Mouse (Mus musculus) thymus, postnatal 4 days (tissue): ENCODE measurements around the gene Gpcpd1.

Experiments used
- DNase-seq: peaks from one replicate; pipeline ENCODE4 v3.0.0; 2021

Gpcpd1 gene

DNA sequence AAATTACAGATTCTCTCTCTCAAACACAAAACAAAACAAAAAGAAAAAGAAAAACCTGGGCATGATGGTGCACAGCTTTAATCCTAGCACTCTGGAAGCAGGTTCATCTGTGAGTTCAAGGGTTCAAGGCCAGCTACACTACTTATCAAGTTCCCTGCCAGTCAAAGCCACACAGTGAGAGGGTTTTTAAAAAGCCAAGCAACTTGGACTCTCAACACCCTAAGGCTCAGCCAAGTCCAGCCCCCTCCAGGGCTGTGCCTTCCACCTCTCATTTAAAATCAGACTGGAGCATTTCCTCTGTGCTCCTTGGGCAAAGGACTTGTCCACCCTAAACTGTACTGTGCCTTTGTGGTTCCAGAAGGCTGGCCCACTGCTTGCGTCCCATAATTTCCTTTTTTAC is 3.3 kb downstream of the Gpcpd1 start:
- DNase-seq, result no peak

- DNase-seq, result no peak
Observed at GRCm38 (mm10) chr2:132583126-132583525, 4.4 kb downstream of the Gpcpd1 start.

DNA sequence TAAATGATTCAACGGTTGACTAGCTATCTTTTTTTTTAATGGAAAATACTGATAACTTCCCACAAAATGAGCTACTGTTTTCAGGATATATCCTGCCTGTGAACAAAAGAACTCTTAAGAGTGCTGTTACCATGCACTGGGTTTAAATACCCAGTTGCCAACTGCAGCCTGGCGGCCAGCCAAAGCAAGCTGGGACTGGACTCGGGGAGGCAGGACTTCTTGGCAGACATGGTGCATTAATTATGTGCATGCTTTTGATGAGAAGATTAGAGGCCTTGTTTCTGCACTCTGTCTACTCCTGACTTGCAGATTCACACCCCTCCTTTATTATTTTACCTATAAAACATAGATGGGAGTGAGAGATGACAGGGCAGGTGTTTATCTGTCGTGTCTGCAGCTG is 5.3 kb downstream of the Gpcpd1 start:
- DNase-seq, result no peak

DNA sequence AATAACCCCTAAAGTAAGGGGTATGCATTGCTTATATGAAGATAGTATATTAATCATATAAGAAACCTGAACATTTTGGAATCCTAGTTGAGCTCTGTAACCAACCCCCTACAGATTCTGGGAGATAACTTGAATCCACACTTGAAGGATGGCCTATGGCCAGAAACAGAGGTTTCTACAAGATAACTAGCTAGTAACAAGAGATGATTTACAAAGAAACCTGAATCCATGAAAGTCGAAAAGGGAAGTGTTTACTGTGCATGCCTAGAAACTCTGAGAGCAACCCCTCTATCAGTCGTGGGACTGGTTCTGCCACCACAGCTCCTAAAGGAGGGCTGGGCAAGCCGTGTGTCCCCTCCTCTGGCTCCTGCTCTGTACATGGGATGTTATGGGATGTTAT is 7.8 kb downstream of the Gpcpd1 start:
- DNase-seq, result no peak

GRCm38 (mm10) chr2:132578711-132579110 is 8.8 kb downstream of the Gpcpd1 start:
- no peak for DNase-seq

DNA sequence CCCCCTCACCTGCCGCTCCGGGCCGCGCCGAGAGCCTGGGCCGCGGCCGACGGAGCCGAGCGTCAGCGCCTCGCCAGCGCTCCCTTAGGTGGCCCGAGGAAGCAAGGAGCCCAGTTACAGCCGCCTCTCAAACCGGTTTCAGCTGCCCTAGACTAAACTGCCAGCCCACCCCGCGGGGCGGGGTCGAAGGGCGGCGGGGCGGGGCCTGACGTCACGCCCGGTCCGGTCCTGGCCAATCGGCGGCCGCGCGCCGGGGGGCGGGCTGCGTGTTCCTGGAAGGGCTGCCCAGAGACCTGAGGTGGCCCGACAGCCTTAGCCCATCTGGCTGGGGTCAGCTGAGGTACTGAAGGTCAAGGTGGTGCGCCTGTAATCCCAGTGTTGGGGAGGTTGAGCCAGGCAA is 9.5 kb downstream of the Gpcpd1 start:
- peak; percentile 99 for DNase-seq

GRCm38 (mm10) chr2:132577431-132577981 is 10.0 kb downstream of the Gpcpd1 start:
- peak; percentile 77 for DNase-seq

DNA sequence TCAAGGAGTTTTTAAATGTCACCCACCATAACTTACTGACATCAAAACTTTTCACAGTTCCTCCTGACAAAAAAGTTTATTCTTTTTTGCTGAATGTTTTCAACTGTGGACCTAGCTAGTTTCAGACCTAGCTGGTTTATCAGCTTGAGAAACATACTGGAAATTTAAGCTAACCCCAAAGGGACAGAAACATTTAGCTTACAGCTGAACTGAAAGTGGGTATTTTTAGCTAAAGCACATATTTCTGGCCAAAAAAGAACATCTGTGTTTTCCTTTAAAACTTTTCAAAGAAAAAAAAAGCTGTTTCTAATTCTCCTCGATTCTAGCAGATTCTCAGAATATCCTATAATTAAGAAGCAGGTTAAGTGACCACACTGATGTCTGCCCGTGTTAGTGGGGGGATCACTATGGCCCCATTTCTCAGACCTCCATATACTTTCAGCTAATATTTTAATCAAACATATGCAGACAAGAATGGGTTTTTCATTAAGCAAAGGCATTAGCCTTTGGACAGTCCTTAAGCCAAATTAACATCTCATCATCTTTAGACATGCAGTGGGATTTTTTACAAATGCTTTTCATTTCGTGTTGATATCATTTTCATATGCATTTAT is 10.9 kb downstream of the Gpcpd1 start:
- DNase-seq, result no peak

DNA sequence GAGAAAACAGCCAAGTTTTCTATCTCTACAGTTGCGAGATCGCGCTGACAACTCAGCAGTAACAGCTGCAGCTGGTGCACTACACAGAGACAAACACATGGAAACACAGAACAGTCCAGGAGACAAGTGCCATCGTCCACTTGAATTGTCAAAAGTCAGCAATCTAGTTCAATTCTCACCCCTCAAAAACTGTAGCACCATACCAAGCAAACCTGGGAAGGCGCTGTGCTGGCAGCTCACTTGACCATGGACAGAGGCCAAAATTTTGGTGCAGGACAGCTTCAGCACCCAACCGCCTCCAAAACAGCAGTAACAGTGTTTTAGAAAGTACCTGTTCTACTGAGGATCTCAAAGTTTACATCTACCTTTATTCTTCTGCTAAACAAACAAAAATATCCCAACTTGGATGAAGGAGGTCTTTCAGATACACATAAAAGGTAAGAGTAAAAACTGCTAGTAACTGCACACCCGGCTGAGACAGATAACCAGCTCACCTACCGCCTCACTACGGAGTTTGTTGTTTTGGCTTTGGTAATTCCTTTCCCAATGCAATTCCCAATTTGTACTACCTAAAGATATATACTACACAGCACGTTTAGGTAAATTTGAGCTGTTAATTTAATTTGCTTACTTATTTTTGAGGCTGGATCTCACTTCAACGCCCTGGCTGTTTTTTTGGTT is 11.6 kb downstream of the Gpcpd1 start:
- DNase-seq, result no peak

- DNase-seq, result no peak
Observed at GRCm38 (mm10) chr2:132575256-132575655, 12.3 kb downstream of the Gpcpd1 start.

DNA sequence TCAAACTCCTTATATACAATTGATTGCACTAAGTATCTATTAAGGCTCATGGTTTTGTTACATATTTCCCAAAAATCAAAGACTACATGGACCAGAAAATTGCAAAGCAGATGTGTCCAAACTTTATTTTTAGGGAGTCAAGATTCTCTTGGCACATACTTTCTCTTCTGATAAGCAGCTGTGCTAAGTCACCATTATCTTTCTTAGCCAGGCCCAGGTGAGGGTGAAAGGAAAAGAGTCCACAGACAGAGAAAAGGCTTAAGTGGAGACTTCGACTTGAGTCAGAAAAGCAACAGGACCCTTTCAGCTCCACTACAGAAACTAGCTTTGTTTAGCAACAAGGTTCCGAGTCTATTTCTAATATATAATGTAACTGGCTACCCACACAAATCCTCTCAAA is 14.2 kb downstream of the Gpcpd1 start:
- DNase-seq, result no peak

- DNase-seq, result no peak
Observed at GRCm38 (mm10) chr2:132572651-132573050, 14.9 kb downstream of the Gpcpd1 start.

DNA sequence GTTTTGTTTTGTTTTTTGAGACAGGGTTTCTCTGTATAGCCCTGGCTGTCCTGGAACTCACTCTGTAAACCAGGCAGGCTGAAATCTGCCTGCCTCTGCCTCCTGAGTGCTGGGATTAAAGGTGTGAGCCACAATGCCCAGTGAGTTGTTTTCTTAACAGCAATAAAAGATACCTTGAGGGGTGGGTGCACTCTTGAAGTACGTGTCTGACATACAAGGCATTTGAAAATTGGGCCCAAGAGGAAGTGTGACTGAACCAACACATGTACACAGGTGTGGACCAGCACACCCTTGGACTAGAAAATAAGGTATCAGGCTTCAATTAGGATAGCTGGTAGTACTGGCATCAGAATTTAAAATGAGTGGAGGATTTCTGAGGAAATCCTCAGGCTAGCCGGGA is 16.2 kb downstream of the Gpcpd1 start:
- DNase-seq, result no peak

DNA sequence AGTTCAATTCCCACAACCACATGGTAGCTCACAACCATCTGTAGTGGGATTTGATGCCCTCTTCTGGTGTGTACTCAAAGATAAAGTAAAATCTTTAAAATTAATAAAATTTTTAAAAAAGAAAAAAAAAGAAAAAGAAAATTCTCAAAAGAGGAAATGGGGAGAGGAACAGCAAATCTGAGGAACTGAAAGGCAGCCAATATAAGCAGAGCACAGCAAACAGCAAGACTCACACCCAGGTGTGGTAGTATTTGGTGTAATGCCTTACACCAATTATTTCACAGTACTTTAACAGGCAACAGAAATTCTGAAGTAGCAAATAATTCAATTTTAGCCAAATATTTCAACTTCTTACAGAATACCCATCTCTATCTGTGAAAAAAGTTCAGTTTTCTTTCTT is 16.7 kb downstream of the Gpcpd1 start:
- DNase-seq, result no peak

- no peak for DNase-seq
Observed at GRCm38 (mm10) chr2:132569686-132570085, 17.8 kb downstream of the Gpcpd1 start.

GRCm38 (mm10) chr2:132567414-132567813 is 20.1 kb downstream of the Gpcpd1 start:
- no peak for DNase-seq

DNA sequence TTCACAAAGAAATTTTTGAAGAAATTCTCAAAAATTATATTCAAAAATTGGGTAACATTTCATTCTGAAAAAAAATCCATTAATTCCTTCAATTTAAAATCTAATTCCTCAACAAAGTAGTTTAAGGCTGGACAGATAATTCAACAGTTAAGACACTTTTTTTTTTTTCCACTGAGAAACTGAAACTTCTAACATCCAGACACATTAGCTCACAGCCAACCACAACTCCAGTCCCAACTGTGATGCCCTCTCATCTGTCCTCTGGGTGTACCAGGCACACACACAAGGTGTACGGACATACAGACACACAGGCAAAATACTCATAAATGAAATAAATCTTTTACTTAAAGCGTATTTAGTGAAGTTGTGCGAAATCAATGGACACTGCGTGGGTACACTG is 25.7 kb downstream of the Gpcpd1 start:
- DNase-seq, result no peak

GRCm38 (mm10) chr2:132527864-132528263 is 59.7 kb downstream of the Gpcpd1 start:
- no peak for DNase-seq

- no peak for DNase-seq
Observed at GRCm38 (mm10) chr2:132526894-132527532, 60.5 kb downstream of the Gpcpd1 start.

GRCm38 (mm10) chr2:132526110-132526509 is 61.4 kb downstream of the Gpcpd1 start:
- no peak for DNase-seq

DNA sequence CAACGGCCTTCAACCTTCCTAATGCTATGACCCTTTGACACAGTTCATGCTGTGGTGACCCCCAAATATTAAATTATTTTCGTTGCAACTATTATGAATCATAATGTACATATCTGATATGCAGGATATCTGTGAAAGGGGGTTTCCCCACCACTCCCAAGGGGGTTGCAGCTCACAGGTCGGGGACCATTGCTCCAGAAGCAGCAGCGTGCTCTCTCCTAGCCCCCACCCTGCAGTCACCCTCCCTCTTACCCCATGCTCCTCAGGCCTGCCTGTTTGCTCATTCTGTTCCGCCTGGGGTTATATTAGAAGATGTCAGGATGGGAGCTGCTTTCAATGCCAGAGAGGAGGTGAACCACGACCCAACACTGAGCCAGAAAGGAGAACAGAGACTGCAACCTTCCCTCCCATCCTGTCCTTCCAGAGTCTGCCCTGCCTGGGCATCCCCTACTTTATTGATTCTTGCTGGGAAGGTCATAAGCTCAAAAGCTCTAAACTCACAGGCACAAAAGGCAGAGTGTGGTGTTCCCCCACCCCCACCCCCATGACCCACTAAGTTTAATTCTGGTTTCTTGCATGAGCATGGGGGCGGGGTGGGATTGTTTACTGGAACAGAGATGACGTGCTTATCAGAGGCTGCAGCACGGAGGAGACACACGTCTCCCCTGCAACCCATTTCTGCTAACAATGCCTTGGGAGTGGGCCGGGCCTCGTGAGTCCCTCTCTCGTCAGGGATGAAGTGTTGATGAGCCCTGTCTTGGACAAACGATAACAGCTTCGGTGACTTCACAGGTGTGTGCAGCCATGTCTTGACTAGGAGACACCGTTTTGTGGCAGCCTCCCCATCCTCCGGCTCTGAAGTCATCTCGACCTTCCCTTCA is 69.3 kb downstream of the Gpcpd1 start:
- no peak for DNase-seq

DNA sequence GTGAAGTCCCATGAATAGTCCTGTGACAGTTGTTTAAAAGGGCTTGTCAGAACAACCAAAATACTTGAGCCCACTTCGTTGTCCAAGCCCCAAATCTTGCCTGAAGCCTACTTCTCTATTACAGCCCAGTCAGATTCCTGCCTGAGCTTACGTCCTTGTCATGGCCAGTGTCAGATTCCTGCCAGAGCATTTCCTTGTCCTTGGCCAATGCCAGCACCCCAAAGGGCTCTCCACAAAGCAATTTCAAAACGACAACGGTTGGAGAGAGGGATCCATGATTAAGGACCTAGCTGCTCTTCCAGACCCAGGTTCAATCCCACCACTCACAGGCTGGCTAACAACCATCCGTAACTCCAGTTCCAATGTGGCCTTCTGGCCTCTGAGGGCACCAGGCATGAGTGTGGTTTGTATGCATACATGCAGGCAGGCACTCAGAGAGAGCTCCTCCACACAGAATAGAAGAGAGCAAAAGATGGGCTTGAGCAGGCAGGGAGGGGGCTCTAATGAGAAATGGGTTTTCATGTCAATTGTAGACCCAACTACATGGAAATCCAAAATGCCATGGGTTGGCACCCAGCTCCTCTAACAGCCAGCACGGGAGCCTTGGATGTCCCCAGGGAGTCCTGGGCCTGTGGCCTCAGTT is 70.2 kb downstream of the Gpcpd1 start:
- no peak for DNase-seq
